8 mouse cellular contexts compared by ENCODE assay signal in genomic region chr17:83563703-83564111, GRCm38 (mm10). TPM values are rescaled to one million over a fixed set of nuclear protein-coding genes. Genes with fewer than 3 reads are reported as not detected.
A peak's percentile ranks its signal among the peaks of the same experiment; 100 is the strongest.
DNase-seq lines count a peak whose midpoint lies in the region; ATAC-seq and TF ChIP-seq lines count a peak whose summit lies in the region.

No protein-coding gene starts in this region.

- no peaks in the 10 kb centered on the region for H3K27me3 ChIP-seq in kidney, embryonic 16.5 days (ENCODE audit: insufficient read depth, low read length)
- H3K27me3 ChIP-seq in heart, postnatal 0 days (ENCODE audit: control insufficient read depth, insufficient read depth, low read length): no peaks in the 10 kb centered on the region
- no peaks in the 10 kb centered on the region for H3K27me3 ChIP-seq in limb, embryonic 11.5 days (ENCODE audit: control insufficient read depth, insufficient read depth, low read length)
- H3K27me3 ChIP-seq in midbrain, embryonic 14.5 days (ENCODE audit: control insufficient read depth, insufficient read depth, low read length): no peaks in the 10 kb centered on the region

- 47% methylated on average over 10 of the region's 10 CpGs for WGBS in kidney, embryonic 16.5 days
- 34% methylated on average over 10 of the region's 10 CpGs for WGBS in heart, postnatal 0 days
- 47% methylated on average over 10 of the region's 10 CpGs for WGBS in limb, embryonic 11.5 days
- WGBS in midbrain, embryonic 14.5 days: 52% methylated on average over 10 of the region's 10 CpGs

- H3K4me3 ChIP-seq in kidney, embryonic 16.5 days (ENCODE audit: low read length): no peak overlapping the region
- H3K4me3 ChIP-seq in heart, postnatal 0 days (ENCODE audit: low read depth, low read length): peak overlapping the region; percentile 23
- no peak overlapping the region for H3K4me3 ChIP-seq in limb, embryonic 11.5 days (ENCODE audit: low read depth, low read length)
- H3K4me3 ChIP-seq in midbrain, embryonic 14.5 days (replicated peaks; ENCODE audit: low read depth, low read length): no peak overlapping the region

- no peaks in the 10 kb centered on the region for H3K9me3 ChIP-seq in kidney, embryonic 16.5 days (ENCODE audit: low read length)
- no peaks in the 10 kb centered on the region for H3K9me3 ChIP-seq in heart, postnatal 0 days (replicated peaks; ENCODE audit: control insufficient read depth, low read length)
- H3K9me3 ChIP-seq in limb, embryonic 11.5 days (ENCODE audit: control insufficient read depth, low read length): no peaks in the 10 kb centered on the region
- no peaks in the 10 kb centered on the region for H3K9me3 ChIP-seq in midbrain, embryonic 14.5 days (ENCODE audit: control insufficient read depth, low read length)

- ATAC-seq in kidney, embryonic 16.5 days (ENCODE audit: low FRiP score, low TSS enrichment): no peak
- ATAC-seq in activated CD4-positive, CD25-positive, alpha-beta regulatory T cell, adult 4 months: peak; percentile 40
- peak; percentile 47; the same call in 1 of the 2 replicates for ATAC-seq in heart, postnatal 0 days (ENCODE audit: insufficient read depth, low read depth)
- ATAC-seq in limb, embryonic 11.5 days (ENCODE audit: insufficient number of reproducible peaks, low FRiP score, low TSS enrichment, low read depth): peak; percentile 54; the same call in 1 of the 2 replicates
- no peak for ATAC-seq in midbrain, embryonic 14.5 days (ENCODE audit: low FRiP score, low TSS enrichment)

- H3K4me1 ChIP-seq in kidney, embryonic 16.5 days (ENCODE audit: insufficient read depth, low read length): no peaks in the 10 kb centered on the region
- 0 out of 2 replicates have a peak, but pooled peaks cover 4% of the 10 kb centered on the region for H3K4me1 ChIP-seq in heart, postnatal 0 days (ENCODE audit: control insufficient read depth, insufficient read depth)
- no peaks in the 10 kb centered on the region for H3K4me1 ChIP-seq in limb, embryonic 11.5 days (ENCODE audit: control insufficient read depth, insufficient read depth, low read length)
- no peaks in the 10 kb centered on the region for H3K4me1 ChIP-seq in midbrain, embryonic 14.5 days (ENCODE audit: control insufficient read depth, insufficient read depth, low read length)

- H3K9ac ChIP-seq in kidney, embryonic 16.5 days (replicated peaks; ENCODE audit: low read length): no peak overlapping the region
- H3K9ac ChIP-seq in heart, postnatal 0 days (replicated peaks; ENCODE audit: low read depth, low read length): no peak overlapping the region
- no peak overlapping the region for H3K9ac ChIP-seq in limb, embryonic 11.5 days (ENCODE audit: low read length)
- no peak overlapping the region for H3K9ac ChIP-seq in midbrain, embryonic 14.5 days (replicated peaks; ENCODE audit: low read length)

- no peak for TF ChIP-seq EP300 in heart, postnatal 0 days (IDR thresholded peaks at IDR 0.05; ENCODE audit: low read depth)

- no peaks in the 10 kb centered on the region for H3K36me3 ChIP-seq in kidney, embryonic 16.5 days (ENCODE audit: insufficient read depth, low read length)
- no peaks in the 10 kb centered on the region for H3K36me3 ChIP-seq in heart, postnatal 0 days (replicated peaks; ENCODE audit: control insufficient read depth, insufficient read depth, low read length)
- no peaks in the 10 kb centered on the region for H3K36me3 ChIP-seq in limb, embryonic 11.5 days (ENCODE audit: control insufficient read depth, insufficient read depth, low read length)
- no peaks in the 10 kb centered on the region for H3K36me3 ChIP-seq in midbrain, embryonic 14.5 days (ENCODE audit: control insufficient read depth, insufficient read depth, low read length)

- H3K27ac ChIP-seq in kidney, embryonic 16.5 days (ENCODE audit: low read length): no peak overlapping the region
- H3K27ac ChIP-seq in heart, postnatal 0 days (ENCODE audit: low read depth): no peak overlapping the region
- no peak overlapping the region for H3K27ac ChIP-seq in limb, embryonic 11.5 days (replicated peaks; ENCODE audit: low read depth, low read length)
- no peak overlapping the region for H3K27ac ChIP-seq in midbrain, embryonic 14.5 days (replicated peaks; ENCODE audit: low read depth, low read length)

- DNase-seq in kidney, adult 11 months: peak; percentile 41
- peak; percentile 59 for DNase-seq in embryo, embryonic 11 days
- peak; percentile 42 for DNase-seq in heart, postnatal 0 days (ENCODE audit: low spot score)
- peak; percentile 78 for DNase-seq in limb, embryonic 11.5 days (ENCODE audit: low spot score)
- DNase-seq in midbrain, embryonic 14.5 days: peak; percentile 51
- peak; percentile 38 for DNase-seq in thymus, postnatal 0 days (ENCODE audit: low spot score)

- TF ChIP-seq CTCF in heart, postnatal 0 days (IDR thresholded peaks at IDR 0.05; ENCODE audit: low read depth): peak; percentile 52

- H3K4me2 ChIP-seq in kidney, embryonic 16.5 days (replicated peaks; ENCODE audit: low read depth, low read length): no peak overlapping the region; the same call in 1 of the 2 replicates
- H3K4me2 ChIP-seq in heart, postnatal 0 days (ENCODE audit: low read depth, low read length): peak overlapping the region; percentile 42
- no peak overlapping the region for H3K4me2 ChIP-seq in limb, embryonic 11.5 days (ENCODE audit: low read depth, severe bottlenecking)
- no peak overlapping the region for H3K4me2 ChIP-seq in midbrain, embryonic 14.5 days (ENCODE audit: low read length)

RNA-seq across cellular contexts. Expression of gene Cox7a2l, which starts 46.6 kb away (rescaled TPM):
- polyA plus RNA-seq in kidney, embryonic 16.5 days (2015; fragmentation: Nextera tagmentation; extraction: Ambion mirVana): 186 and 196 TPM in 2 replicates
- polyA plus RNA-seq in activated CD4-positive, CD25-positive, alpha-beta regulatory T cell, adult 4 months (2017; shearing (Covaris generic)): 100 to 1,000 TPM; 513 to 559 TPM
- total RNA-seq in heart, postnatal 0 days (2014; rRNA removed; ENCODE audit: low replicate concordance): 487 and 666 TPM in 2 replicates
- 339 and 342 TPM in 2 replicates for polyA plus RNA-seq in heart, postnatal 0 days (2015; fragmentation: Nextera tagmentation; extraction: Ambion mirVana)
- 136 and 139 TPM in 2 replicates for polyA plus RNA-seq in limb, embryonic 11.5 days (2014; fragmentation: Nextera tagmentation; extraction: Ambion mirVana)
- polyA plus RNA-seq in midbrain, embryonic 14.5 days (2014; fragmentation: Nextera tagmentation; extraction: Ambion mirVana): 196 and 203 TPM in 2 replicates
- 251 and 271 TPM in 2 replicates for polyA plus RNA-seq in thymus, postnatal 0 days (2015; fragmentation: Nextera tagmentation; extraction: Ambion mirVana)

Comparison
In these comparisons a context has a peak if more than half of its experiments do, and no peak if none do; other contexts are left out.
1. ATAC-seq: peak in activated CD4-positive, CD25-positive, alpha-beta regulatory T cell, adult 4 months (single experiment), heart, postnatal 0 days (single experiment) and limb, embryonic 11.5 days (single experiment); none in kidney, embryonic 16.5 days (single experiment) and midbrain, embryonic 14.5 days (single experiment).
2. Peak in every context shown above with its lines, with median percentiles within 50 percentile points of each other: DNase-seq.